Mouse (Mus musculus) heart, adult 18-20 months (tissue): ENCODE data around the gene Trio. TPM values are rescaled to one million over a fixed set of nuclear protein-coding genes. Genes with fewer than 3 reads are reported as not detected.

Experiments
- DNase-seq, 2 experiments: peaks; one replicate each; pipeline ENCODE4 v3.0.0; 2021 to 2022; ENCODE audit warnings: mixed read lengths in 1 of 2
- total RNA-seq, 2 experiments: library from RNA; stranded (reverse); gene quantifications; 2 replicates each; pipeline ENCODE4 v1.2.3; 2021

Gene Trio
- total RNA-seq, 2 experiments from 2014 or later, result 40.2 to 41.5 TPM

DNA sequence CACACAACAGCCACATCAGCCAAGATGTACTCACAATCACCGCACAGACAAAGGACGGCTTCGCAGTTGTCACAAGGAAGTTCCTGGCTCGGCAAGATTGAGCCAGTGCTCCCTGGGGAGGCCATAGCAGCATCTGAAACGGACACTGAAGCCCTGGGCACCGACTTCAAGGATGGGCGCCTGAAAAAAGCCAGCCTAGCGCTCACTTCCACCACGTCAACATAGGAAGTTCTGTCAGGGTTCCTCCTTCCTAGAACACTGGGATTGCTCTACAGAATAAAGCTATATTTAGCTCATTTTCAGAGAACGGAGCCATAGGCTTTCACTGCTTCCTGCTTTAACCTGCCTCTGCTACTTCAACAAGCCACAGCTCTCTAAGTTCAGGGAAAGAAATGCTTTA is 149.3 kb downstream of the Trio start:
- DNase-seq, result peak in 1 of 2 experiments; percentile 25

DNA sequence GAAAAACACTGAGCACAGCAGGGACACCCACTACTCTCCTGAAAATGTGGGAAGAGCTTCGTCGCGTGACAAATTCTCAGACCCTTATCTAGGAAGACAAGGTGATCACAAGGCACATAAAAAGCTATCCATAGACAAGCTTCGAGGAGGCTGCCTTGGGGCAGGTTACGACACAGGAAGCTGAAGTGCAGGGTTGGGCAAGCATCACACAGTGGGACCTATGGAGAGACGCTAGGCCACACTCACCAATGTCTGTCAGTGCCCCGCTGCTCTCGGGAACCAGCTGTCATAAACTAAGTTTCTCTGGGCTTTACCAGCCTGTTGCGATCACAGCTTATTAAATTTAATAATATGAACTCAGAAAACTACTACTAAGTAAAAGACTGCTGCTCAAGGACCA is 149.9 kb downstream of the Trio start:
- no peak for DNase-seq

DNA sequence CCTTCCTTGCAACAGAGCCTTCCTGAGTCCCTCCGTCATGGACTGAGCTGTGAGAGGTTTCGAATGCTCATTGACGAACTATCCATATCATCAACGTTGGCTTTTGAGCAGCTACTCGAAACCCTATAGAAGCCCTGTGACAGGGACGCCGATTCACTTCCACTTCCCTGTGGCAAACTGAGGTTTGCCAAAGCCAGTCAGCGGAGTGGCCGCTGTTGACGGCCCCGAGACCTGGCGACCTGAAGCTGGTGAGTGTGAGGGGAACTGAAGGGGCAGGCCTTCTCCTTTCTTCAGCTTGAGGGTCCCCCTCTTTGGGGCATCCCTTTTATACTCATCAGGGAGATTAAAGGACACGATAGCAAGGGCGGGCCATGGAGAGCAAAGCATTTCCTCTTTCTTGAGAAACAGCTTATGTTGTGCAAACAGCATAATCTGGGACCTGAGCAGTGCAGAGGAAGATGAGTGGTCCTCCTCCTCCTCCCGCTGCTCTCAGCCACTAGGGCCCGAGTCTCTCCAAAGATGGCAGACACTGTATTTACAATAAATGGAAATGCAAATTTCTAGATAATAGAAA is 151.8 kb downstream of the Trio start:
- DNase-seq, result peak in 1 of 2 experiments; percentile 25

DNA sequence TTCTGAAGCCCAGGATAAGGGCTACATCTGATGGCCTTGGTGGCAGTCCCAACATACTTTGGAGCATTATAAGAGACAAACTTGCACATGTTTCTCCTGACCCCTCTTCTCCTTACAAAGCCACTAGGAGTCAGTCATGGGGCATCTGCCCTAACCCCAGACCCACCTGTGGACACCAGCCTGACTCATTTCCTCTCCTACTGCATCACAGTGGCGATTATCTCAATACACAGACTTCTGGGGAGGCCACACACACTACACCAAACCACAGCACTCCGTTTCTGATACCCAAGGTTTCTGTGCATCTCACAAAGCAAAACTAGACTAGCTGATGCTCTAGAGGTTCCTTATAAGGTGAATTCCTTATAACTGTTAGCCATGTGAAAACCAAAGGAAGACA is 153.4 kb downstream of the Trio start:
- DNase-seq, result no peak

DNA sequence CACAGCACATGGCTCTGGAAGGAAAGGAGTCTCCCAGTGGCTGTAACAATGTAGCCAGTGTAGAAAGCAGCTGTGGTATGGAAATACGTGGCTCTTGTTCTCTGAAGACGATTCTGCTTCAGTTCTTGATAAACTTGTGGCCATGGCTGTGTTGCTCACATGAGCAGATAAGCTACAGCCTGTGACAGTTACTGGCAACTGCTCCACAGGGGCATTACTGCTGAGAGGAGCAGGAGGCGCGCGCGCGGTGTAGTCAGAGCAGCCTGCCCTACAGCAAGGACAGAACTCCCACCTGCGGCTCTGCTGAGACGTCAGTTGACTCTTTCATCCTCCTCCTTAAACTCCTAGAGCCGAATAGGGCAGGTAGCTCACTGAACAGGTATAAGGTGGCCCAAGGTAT is 153.9 kb downstream of the Trio start:
- no peak for DNase-seq

DNA sequence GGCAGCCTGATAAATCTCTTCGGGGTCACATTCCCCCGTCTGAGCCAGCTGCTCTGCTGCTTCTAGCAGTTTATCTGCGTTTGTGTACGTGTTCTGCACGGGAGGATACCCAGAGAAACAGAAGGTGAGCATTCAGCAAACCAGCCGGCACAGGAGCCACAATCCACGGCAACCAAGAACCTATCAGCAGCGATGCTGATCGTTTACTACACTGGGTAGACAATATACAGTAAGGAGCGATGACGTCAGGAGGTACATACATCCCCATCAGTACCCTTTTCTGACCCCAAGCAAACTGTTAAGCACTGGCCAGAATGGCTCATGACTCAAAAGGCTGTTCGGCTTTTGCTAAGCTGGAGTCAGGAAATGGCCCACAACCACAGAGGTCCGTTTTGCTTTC is 154.4 kb downstream of the Trio start:
- DNase-seq, result no peak

DNA sequence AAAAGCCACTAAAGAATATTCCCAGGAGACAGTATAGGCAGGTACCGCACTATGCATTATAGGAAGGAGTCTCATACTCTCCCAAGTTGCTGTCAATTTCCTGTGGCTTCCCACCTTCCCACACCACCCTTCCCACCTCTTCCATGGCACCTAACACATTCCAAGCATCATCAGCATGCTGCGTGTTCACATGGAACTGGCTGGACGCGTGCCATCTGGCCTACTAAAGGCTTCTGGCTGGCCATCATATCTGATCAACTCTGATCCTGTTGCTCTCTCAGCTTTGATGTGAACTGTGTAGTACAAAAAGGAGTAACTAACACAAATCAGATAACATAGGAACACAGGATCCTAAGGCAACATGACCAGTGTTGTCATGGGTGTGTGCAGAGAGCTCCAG is 156.6 kb downstream of the Trio start:
- no peak for DNase-seq

DNA sequence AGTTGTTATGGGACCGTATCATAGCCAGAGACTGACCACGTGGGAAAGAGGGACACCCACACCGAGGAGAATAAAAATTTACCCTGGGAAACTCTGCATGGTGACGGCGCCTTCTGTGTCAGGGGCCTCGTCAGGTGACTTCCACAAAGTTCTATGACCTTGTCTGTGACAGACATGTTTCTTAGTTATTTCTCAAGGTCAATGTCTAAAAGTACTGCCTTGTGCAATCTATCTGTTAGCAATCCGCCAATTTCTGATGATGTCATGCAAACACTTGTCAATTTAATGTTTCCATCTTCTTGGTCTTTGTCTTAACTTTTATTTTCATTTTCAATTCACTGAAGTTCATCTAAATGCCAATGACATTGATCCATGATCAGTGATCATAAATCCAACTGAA is 157.8 kb downstream of the Trio start:
- no peak for DNase-seq

DNA sequence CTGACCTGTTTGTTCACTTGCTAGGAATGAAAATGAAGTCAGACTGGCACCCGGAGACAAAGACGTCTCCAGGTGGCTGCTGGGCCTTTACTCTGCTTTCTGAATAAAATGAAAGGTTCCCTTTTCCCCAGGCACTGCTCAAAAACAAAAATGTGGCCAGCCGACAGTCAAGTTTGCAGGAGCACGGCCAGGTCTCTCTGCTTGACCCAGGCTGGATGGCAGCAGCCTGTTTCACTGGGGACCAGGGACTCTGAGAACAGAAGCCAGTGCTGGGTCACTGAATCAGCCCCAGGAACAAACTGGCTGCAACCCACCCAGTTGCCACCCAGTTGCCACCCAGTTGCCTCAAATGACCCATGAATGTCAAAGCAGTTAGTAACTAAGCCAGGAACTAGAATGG is 159.2 kb downstream of the Trio start:
- no peak for DNase-seq

DNA sequence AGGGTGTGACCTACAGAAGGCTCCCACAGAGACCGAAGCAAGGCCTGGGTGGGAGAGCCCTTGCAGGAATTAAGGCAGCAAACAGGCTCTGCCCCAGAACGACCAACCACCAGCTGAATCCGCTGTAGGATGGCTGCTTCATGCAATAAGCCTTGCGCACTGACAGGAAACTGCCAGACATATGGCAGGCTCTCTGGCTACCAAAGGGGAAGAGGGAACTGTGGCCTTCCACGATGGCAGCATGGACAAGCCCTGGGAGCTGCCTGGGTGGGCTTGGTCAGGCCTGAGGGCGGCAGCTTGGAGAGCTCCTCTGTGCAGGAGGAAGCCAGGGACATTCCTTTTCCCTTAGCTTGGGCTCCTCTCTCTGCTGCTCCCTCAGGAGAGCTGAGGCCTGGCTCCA is 159.6 kb downstream of the Trio start:
- no peak for DNase-seq

DNA sequence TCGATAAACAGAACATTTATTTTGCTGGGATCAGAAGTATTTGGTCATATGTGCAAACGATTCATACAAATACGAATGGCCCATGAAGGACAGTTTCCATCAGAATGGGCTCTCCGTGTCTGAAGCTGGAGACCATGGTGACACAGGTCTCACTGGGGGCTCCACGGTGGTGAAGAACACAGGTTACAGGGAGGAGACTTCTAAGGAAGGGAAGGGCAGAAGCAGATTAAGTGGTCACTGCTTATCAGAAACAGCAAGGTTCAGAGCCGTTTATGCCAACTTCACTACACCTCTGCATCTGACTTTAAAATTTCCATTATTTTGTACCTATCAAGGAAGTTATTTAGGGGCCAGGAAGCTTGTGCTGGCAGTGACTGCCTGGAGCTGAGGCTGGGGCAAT is 161.3 kb downstream of the Trio start:
- DNase-seq, result no peak

DNA sequence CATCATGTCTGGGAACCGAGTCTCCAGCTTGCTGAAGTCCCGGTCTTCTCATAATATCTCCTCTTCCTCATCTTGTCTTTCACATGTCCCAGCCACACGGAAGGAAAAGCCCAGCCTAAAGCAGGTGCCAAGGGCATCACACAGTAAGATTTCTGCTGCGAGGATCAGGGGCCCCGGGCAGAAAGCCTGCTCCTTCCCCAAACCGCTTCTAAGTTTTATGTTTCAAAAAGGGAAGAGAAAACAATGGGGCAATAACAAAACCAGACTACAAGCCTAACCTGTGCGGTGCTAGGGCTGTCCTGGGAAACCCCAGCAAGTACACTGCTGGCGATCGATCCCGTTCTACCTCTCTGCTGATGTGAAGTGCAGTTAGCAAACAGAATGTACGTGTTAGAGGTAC is 162.7 kb downstream of the Trio start:
- DNase-seq, result no peak

DNA sequence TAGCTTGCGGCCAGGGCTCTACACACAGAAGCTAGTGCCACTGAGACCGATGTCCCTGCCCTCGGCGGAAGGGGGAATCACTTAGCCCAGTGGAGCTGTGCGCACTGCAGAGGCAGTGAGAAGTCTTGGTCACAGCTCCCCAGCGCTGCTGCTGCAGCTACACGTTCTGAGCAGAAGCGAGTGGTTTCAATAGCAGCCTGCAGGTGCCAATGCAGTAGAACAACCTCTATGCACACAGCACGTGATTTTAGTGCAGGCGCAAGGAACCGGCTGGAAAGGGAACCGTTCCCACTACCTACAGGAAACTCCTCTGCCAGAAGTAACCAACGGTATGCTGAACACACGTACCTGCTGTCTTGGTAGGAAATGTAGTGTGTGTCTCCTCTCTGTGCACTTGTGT is 165.2 kb downstream of the Trio start:
- no peak for DNase-seq

DNA sequence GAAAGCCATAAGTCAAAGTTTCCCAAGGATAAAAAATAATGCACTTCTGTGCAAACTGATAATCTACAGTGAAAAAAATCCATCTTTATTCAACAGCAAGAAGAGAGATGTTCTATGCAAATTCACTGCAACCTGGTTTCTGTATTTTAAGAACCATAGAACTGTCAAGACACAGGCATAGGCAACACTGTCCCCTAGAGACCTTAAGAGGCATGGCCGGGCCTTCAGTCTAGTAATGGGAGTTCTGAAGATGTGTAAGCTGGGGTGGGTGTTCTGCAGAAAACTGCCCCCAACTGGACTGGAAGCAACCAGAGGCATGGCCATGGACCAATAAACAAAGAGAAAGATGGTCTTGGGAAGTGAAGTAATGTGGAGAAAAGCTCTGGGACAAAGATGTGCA is 166.1 kb downstream of the Trio start:
- DNase-seq, result peak in 1 of 2 experiments; percentile 49

DNA sequence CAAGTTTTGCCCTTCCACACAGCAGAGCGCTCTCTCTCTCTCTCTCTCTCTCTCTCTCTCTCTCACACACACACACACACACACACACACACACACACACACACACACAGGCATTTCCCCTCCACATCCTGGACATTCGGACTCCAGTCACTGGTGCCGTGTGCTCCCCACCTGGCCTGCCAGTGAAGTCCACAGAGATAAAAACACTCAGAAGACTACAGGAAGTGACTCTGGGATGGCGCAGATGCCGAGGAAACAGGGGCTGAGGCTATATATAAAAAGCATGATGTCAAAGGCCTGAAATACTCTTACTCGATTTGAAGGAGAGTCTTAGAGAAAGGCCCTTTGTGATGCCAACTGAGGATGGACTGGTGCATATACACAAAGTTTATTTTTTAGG is 166.5 kb downstream of the Trio start:
- peak in 1 of 2 experiments; percentile 21 for DNase-seq

DNA sequence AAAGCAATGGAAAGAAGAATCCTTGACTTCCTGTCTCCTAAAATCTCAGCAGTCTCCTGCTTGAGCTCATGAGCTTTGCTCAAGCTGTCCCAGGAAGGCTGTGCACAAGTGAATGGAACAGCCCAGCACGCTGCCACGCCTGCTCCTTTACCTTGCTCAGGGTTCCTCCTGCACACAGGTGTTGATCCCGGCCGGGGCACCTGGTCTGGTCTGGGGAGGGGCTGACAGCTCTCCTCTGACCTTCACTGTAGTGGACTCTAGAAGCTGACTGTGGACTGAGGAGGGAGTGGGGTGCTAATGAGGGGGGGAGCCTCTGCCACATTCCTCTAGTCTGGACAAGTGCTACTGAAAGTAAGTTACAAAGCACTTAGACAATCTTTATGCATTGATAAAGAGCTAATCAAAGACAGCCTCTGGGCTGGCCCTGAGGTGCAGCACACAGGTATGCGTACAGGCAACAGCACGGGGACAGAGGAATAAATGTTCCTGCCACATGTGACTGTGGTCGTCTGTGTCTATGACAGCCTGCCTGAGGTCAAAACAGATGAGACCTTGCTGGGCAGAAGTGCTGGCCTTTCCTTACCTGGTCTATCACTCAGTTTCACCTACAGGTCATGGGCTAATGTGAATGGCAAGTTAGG is 167.3 kb downstream of the Trio start:
- no peak for DNase-seq

DNA sequence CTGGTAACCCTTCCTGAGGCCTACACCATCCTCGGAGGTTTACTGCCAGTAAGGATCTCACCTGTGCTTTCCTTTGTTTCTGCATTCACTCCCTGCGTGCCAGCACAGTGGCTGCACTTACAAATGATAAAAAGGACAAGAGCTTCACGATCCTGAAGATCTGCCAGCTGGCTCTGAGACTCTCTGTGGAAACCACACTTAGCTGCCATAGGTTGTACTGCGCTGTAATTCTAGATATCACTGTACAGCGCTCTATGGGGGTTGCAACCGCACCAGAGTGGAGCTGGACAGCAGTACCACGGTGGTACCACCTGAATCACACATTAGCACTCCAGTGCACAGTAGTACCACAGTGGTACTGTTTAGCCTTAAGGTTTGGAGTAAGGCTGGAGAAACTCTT is 168.4 kb downstream of the Trio start:
- no peak for DNase-seq

DNA sequence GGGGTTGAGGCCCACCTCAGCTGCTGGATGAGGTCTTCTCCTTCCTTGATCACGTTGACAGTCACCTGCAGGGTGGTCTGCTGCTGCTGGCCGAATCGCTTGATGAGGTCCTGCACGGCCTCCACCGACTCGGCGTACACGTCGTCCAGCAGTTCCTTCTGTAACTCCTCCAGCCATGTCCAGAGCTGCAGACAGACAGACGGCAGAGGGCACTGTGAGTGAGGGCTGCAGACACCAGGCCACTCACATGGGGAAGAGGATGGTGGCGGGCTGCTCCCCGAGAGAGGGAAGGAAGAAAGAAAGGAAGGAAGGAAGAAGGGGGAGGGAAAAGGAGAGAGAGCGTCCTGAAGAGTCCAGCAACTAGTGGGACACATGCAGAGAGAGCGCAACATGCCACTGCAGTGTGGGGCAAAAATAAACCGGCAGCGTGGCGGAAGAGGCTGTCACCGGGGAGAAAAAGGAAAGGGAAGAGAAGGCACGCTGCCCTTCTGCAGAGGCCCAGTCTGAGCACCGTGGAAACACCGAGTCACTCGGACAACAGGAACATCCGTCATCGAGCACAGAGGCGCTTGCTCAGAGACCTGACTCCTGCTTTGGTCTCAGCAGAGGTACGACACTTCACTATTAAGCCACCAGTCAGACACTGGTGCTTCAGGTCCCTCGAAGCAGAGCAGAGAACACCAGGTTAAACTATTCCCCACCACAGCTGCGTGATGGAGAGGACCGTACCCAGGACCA is 169.4 kb downstream of the Trio start:
- peak; percentile 38 to 42 for DNase-seq

DNA sequence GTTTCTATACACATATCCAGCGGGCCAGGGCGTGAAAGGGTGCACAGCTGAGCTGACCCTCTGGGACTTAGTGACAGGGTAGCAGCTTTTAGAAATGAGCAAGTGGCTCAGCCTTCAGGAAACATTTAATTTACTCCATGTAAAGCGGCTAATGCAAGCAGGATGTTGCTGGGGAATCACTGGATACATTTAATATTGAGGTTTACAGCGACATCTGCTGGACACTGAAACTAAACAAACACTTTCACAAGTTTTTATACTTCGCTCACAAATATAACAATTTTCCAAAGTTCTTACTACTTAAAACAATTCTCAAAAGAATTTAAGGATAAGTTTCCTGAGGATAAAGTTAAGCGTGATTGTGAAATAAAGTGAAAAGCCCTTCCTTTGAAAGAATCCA is 174.3 kb downstream of the Trio start:
- DNase-seq, result peak in 1 of 2 experiments; percentile 35

DNA sequence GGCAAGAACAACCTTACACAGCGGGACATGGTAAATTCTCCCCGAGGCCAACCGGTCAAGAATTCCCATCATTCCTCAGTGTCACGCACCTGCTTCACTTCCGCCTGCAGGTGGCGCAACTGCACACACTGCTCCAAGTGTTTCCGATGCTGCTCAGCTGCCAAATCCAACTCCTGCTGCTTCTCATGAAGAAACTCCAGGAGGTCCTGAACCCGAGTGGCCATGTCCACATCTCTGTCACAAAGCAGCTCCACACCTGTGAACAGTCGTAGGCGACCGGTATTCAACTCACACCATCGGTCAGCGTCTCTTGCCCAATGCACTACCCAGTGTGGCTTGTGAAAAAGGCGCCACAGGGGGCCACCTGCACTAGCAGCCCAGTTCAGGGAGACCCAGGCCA is 174.7 kb downstream of the Trio start:
- peak in 1 of 2 experiments; percentile 39 for DNase-seq

DNA sequence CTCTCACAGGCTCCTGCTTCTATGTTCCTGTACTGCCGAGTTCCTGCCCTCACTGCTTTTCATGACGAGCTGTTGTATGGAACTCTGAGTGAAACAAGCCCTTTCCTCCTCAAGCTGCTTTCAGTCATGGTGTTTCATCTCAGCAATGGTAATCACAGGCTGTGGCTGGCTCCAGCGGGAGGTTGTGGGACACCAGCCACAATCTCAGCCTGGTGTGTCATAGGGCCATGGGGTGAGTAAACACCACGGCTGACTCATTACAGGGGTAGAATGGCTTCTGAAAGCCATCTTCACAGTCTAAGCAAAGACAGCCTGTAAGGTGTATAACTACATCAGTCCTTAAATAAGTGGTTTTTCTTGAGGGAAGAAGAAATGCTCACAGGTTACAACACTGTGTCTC is 175.7 kb downstream of the Trio start:
- DNase-seq, result peak in 1 of 2 experiments; percentile 34

DNA sequence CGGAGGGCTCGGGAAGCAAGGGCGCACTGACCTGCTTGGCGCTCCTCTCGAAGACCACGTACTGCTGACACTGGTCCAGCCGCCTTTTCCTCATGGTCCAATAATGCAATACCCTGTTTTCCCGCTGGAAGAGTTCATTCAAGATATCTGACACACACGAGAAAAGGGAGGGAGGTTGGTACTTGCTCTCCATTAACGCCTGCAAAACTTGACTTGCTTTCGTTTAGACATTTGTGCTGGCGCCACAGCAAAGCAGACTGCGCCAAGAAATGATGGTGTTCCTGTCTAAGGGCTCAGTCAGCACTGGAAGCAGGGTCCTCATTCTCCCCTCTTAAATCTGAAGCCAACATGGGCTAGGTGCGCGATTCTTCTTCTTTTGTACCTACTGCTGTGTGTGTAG is 184.0 kb downstream of the Trio start:
- DNase-seq, result no peak

DNA sequence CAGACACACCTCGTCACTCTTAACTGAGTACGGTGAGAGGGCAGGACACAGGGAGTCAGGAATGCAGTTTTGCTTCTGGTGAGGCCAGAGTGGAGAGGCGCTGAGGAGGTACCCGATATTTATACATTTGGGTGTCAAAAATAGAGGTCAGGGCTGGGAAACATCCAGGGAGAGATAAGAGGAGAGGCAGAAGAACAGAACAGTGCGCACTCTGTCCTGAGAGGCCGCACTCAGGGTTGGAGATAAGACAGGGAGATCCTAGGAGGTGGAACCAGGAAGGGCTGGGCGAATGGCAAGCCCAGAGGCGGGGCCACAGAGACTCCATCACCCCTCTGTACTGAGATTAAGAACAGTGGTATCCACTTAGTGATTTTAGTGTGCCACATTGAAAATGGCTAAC is 185.1 kb downstream of the Trio start:
- peak; percentile 59 to 80 for DNase-seq

DNA sequence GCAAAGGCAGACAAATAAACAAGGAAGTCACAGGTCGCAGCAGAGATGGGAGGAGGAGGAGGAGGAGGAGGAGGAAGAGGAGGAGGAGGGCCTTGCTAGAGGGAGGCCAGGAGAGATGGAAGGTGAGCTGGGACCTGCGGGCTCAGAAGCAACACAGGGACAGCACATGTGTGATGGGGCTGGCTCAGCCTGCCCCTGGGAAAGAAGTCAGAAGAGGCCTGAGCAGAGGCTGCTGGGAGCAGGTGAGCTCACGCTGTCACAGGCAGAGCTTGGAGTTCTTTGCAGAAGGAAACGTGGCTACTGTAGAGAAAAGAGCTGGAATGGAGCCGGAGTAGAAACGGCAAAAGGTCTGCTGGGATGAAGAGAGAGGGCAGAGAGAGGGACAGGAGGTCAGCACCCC is 185.5 kb downstream of the Trio start:
- DNase-seq, result no peak
